Mouse (Mus musculus) lung, postnatal 0 days (tissue): ENCODE results near the gene Daxx. TPM values are rescaled to one million over a fixed set of nuclear protein-coding genes. Genes with fewer than 3 reads are reported as not detected.

ENCODE experiments used
- ATAC-seq: fragments of 200-750 bp; cut with Nextera tagmentation; 2 replicates; pipeline ENCODE4 v1.8.0; 2017; ENCODE audit warnings: moderate library complexity
- DNase-seq: peaks from one replicate; pipeline ENCODE4 v3.0.0-alpha.2; 2016; ENCODE audit warnings: low spot score
- H3K27ac ChIP-seq: fragments of 300-500 bp; sonication (generic); 2 replicates; pipeline ENCODE4 v1.5.1; 2014; ENCODE audit warnings: antibody characterized with exemption, mild to moderate bottlenecking, low read length, mixed read lengths
- H3K27me3 ChIP-seq: fragments of 300-500 bp; sonication (generic); replicated peaks from 2 replicates; pipeline ENCODE4 v1.6.1; 2014; ENCODE audit warnings: low read length, mixed read lengths; ENCODE audit not compliant: insufficient read depth
- H3K36me3 ChIP-seq: fragments of 300-500 bp; sonication (generic); 2 replicates; pipeline ENCODE4 v1.6.1; 2014; ENCODE audit warnings: low read length, mixed read lengths; ENCODE audit not compliant: insufficient read depth
- H3K4me1 ChIP-seq: fragments of 300-500 bp; sonication (generic); 2 replicates; pipeline ENCODE4 v1.6.1; 2014; ENCODE audit warnings: antibody characterized with exemption, low read depth, low read length, mixed read lengths; ENCODE audit not compliant: insufficient read depth
- H3K4me2 ChIP-seq: fragments of 300-500 bp; sonication (generic); replicated peaks from 2 replicates; pipeline ENCODE4 v1.6.1; 2014; ENCODE audit warnings: low read depth, mild to moderate bottlenecking, low read length, moderate library complexity, mixed read lengths
- H3K4me3 ChIP-seq: fragments of 300-500 bp; sonication (generic); 2 replicates; pipeline ENCODE4 v1.5.1; 2014; ENCODE audit warnings: low read depth, low read length
- H3K9ac ChIP-seq: fragments of 300-500 bp; sonication (generic); replicated peaks from 2 replicates; pipeline ENCODE4 v1.6.1; 2014; ENCODE audit warnings: low read depth, mild to moderate bottlenecking
- H3K9me3 ChIP-seq: fragments of 300-500 bp; sonication (generic); 2 replicates; pipeline ENCODE4 v1.6.1; 2016; ENCODE audit warnings: low read length, mixed read lengths
- CTCF ChIP-seq: IDR thresholded peaks from 2 replicates; pipeline ENCODE4 v1.5.1; 2016; ENCODE audit warnings: antibody characterized with exemption, mild to moderate bottlenecking
- EP300 ChIP-seq: IDR thresholded peaks from 2 replicates; pipeline ENCODE4 v1.6.1; 2016; ENCODE audit warnings: antibody characterized with exemption, mild to moderate bottlenecking, control low read depth
- WGBS: fragments of 180-500 bp; shearing (Covaris S2); extraction: QIAGEN DNeasy Blood & Tissue Kit; methylation state at CpG from one replicate; pipeline ENCODE4 v1.1.7; 2014; 5-methylcytosine and 5-hydroxymethylcytosine counted together
- polyA plus RNA-seq: library from polyadenylated mRNA; unstranded; fragments of >200 nt; fragmentation: Nextera tagmentation; extraction: Ambion mirVana; gene quantifications from 2 replicates; pipeline ENCODE4 v1.2.1, GENCODE M21; 2015

The Daxx gene
- polyA plus RNA-seq, 1 experiment from 2014 or later = 23.9 TPM

DNA sequence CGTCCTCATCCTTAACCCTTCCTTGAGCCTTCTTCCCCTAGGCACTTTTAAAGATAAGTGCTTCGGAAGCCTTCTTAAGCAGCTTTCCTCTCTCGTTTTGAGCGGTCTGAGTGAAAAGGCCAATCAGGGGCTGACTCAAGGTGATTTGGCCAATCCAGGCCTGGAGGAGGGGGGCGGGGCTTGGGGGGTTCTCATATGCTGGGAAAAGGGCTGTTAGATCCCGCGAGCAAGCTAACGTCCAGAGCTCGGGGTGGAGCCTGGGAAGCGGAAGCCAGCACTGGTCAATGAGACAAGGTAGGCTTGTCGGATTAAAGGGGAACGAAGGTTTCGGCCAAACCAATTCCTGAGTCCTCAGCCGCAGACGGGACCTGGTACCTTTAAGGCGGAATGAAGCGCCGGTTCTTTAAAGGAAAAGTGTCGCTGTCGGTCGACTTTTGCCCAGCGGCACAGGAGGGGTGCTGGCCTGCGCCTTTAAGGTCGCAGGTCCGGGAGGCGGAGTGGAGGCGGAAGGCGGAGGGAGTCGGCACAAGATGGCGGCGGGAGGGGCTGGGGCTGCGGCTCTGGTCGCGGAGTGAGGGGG lies 6.5 kb downstream of the Daxx start, which contains the start of the genes Tapbp and Zbtb22:
Gene Tapbp (plus strand): TSS at position 229 of the 580 bp plus-strand sequence.
Gene Zbtb22 (plus strand): TSS at position 234 of the 580 bp plus-strand sequence.
- H3K27ac ChIP-seq = peak within 1 kb of the TSS; percentile 81
- peak; percentile 75 for TF ChIP-seq EP300
- TF ChIP-seq CTCF = no peak
- H3K27me3 ChIP-seq = no peaks in the 10 kb centered on the region
- H3K4me2 ChIP-seq = peak within 1 kb of the TSS; percentile 65
- ATAC-seq = peak; percentile 91
- H3K36me3 ChIP-seq = peaks cover 26% of the 10 kb centered on the region; the same call in 1 of the 2 replicates
- no peaks in the 10 kb centered on the region for H3K9me3 ChIP-seq
- peaks cover 5% of the 10 kb centered on the region; the same call in 1 of the 2 replicates for H3K4me1 ChIP-seq
- peak; percentile 100 for DNase-seq
- under 1% methylated on average over 32 of the region's 34 CpGs for WGBS
- peak within 1 kb of the TSS; percentile 44; the same call in 1 of the 2 replicates for H3K9ac ChIP-seq
- peak within 1 kb of the TSS; percentile 63 for H3K4me3 ChIP-seq

DNA sequence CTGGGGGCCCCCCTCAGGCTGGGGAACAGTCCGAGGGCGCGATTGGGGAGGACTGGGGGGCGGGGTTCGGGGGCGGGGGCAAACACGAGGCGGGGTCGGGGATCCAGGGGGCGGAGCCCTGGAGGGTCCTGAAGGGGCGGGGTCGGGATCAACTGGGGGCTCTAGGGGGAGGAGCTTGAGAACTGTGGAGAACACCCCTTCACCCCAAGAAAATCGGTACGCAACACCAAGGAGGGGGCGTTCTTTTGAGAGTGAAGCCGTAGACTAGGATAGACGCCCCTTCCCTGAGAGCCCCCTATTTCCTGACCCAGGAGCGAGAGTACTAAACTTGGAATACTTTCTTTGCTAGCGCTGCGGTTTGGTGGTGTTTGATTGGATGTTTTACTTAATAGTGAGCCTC lies 7.1 kb downstream of the Daxx start:
- peak overlapping the region; percentile 44; the same call in 1 of the 2 replicates for H3K9ac ChIP-seq
- WGBS = 2% methylated on average over 12 of the region's 20 CpGs
- ATAC-seq = no peak
- peaks cover 26% of the 10 kb centered on the region; the same call in 1 of the 2 replicates for H3K36me3 ChIP-seq
- peak; percentile 56 for DNase-seq
- peak overlapping the region; percentile 63 for H3K4me3 ChIP-seq
- peak overlapping the region; percentile 81 for H3K27ac ChIP-seq
- H3K9me3 ChIP-seq = no peaks in the 10 kb centered on the region
- H3K4me2 ChIP-seq = peak overlapping the region; percentile 65
- peaks cover 9% of the 10 kb centered on the region; the same call in 1 of the 2 replicates for H3K4me1 ChIP-seq
- no peak for TF ChIP-seq CTCF
- TF ChIP-seq EP300 = no peak
- no peaks in the 10 kb centered on the region for H3K27me3 ChIP-seq

DNA sequence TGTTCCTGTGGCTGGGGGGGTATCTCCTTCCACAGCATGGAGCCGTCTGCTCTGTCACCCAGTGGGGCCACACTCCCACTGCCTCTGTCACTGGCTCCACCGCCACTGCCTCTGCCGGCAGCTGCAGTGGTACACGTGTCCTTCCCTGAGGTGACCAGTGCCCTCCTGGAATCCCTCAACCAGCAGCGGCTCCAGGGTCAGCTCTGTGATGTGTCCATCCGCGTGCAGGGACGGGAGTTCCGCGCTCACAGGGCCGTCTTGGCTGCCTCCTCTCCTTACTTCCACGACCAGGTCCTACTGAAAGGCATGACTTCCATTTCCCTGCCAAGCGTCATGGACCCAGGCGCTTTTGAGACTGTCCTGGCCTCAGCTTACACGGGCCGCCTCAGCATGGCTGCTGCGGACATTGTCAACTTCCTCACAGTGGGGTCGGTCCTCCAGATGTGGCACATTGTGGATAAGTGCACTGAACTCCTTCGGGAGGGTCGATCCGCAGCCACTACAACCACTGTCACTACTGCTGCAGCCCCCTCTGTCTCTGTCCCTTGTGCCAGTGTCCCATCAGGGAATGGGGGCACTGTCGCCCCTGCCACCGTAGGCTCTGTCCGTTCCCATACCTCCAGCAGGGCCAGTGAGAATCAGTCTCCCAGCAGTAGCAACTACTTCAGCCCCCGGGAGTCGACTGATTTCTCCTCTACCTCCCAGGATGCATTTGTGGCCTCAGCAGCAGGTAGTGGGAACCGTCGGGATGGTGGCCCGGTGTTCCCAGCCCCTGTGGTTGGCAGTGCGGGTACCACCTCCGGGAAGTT lies 7.8 kb downstream of the Daxx start:
- H3K36me3 ChIP-seq = peaks cover 24% of the 10 kb centered on the region; the same call in 1 of the 2 replicates
- no peaks in the 10 kb centered on the region for H3K27me3 ChIP-seq
- peaks cover 11% of the 10 kb centered on the region; the same call in 1 of the 2 replicates for H3K4me1 ChIP-seq
- no peak for DNase-seq
- no peak for TF ChIP-seq CTCF
- H3K4me3 ChIP-seq = peak overlapping the region; percentile 63; the same call in 1 of the 2 replicates
- no peak for ATAC-seq
- 68% methylated on average over 30 of the region's 31 CpGs for WGBS
- H3K9ac ChIP-seq = no peak overlapping the region
- H3K9me3 ChIP-seq = no peaks in the 10 kb centered on the region
- peak overlapping the region; percentile 65 for H3K4me2 ChIP-seq
- H3K27ac ChIP-seq = peak overlapping the region; percentile 43; the same call in 1 of the 2 replicates

DNA sequence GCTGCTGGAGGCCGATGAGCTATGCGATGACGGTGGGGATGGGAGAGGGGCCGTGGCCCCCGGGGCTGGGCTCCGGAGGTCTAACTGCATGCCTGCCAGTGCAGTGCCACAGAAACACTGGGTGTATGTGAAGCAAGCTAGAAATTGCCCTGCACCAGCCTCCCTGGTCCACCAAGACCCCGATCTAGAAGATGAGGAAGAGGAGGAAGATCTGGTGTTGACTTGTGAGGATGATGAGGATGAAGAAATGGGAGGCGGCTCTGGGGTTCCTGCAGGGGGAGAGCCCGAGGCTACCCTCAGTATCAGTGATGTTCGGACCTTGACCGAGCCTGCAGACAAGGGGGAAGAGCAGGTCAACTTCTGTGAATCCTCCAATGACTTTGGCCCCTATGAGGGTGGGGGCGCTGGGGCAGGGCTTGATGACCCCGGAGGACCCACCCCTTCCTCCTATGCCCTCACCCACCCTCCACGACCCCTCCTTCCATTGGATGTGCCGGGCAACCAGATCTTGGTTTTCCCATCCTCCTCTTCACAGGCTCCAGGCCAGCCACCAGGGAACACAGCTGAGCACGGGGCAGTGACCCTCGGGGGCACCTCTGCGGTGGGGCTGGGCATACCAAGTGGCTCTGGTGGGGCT lies 8.6 kb downstream of the Daxx start:
- no peak for DNase-seq
- Histone ChIP-seq H3K9ac (no peak overlapping the region), H3K4me3 (no peak overlapping the region), H3K27ac (no peak overlapping the region), H3K4me2 (no peak overlapping the region), H3K4me1 (peaks cover 11% of the 10 kb centered on the region; the same call in 1 of the 2 replicates), H3K36me3 (peaks cover 18% of the 10 kb centered on the region; the same call in 1 of the 2 replicates), H3K9me3 (no peaks in the 10 kb centered on the region), H3K27me3 (no peaks in the 10 kb centered on the region)
- no peak for ATAC-seq
- WGBS = 85% methylated on average over 16 of the region's 18 CpGs
- no peak for TF ChIP-seq CTCF
- TF ChIP-seq EP300 = no peak

DNA sequence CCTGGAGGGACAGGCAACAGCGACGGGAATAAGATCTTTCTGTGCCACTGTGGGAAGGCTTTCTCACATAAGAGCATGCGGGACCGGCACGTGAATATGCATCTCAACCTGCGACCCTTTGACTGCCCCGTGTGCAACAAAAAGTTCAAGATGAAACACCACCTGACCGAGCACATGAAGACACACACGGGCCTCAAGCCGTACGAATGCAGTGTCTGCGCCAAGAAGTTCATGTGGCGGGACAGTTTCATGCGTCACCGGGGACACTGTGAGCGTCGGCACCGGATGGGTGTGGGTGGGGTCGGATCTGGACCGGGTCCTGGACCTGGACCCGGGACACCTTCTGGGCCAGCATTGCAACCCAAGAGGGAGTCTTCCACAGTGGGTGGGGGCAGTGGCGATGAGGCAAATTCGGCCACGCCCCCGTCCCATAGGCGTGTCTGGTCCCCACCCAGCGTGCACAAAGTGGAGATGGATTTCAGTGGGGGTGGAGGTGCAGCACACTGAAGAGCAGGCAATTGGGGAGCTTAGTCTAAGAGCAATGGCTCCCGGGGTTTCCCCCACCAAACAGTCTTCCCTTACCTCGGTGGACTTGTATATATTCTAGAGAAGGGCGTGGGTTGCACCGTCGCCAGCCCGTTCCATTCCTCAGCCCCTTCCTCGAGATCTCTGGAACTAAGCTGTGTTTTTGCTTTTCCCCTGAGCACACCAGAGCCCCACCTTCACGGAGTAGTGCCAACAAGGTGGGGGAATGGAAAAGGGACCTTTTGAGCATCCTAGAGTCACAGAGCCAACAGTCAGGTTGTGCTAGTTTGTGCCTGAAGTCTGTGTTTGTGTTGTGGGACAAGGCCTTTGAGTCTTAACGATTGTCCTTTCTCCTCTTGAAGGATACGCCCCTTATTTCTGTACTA lies 9.3 kb downstream of the Daxx start:
- peak overlapping the region; percentile 91; the same call in 1 of the 2 replicates for H3K27ac ChIP-seq
- 60% methylated on average over 37 of the region's 37 CpGs for WGBS
- DNase-seq (peak; percentile 32), ATAC-seq (no peak)
- H3K4me1 ChIP-seq = peaks cover 11% of the 10 kb centered on the region; the same call in 1 of the 2 replicates
- no peaks in the 10 kb centered on the region for H3K9me3 ChIP-seq
- H3K4me2 ChIP-seq = peak overlapping the region; percentile 98
- TF ChIP-seq CTCF (no peak), EP300 (no peak; the same call in 1 of the 2 replicates)
- no peaks in the 10 kb centered on the region for H3K27me3 ChIP-seq
- H3K36me3 ChIP-seq = peaks cover 13% of the 10 kb centered on the region; the same call in 1 of the 2 replicates
- H3K9ac ChIP-seq = peak overlapping the region; percentile 77; the same call in 1 of the 2 replicates
- peak overlapping the region; percentile 75; the same call in 1 of the 2 replicates for H3K4me3 ChIP-seq
